Mouse (Mus musculus) olfactory bulb, adult 2 months (tissue): ENCODE data around the gene Cep95.

Experiments used
- CTCF ChIP-seq: fragments of 200-500 bp; IDR thresholded peaks from 2 replicates; pipeline ENCODE4 v1.5.1; 2012; ENCODE audit warnings: low read depth, mild to moderate bottlenecking, low read length, moderate library complexity; ENCODE audit not compliant: insufficient read depth
- POLR2A ChIP-seq: fragments of 200-500 bp; IDR thresholded peaks from 2 replicates; pipeline ENCODE4 v1.6.1; 2012; ENCODE audit warnings: mild to moderate bottlenecking, low read depth, low read length, moderate library complexity; ENCODE audit not compliant: insufficient read depth

- TF ChIP-seq POLR2A (no peak), CTCF (no peak)
Observed at GRCm38 (mm10) chr11:106816316-106816715, 27.3 kb downstream of the Cep95 start.
